Mouse (Mus musculus): ENCODE measurements around the gene Tspan18. TPM values are rescaled to one million over a fixed set of nuclear protein-coding genes. Genes with fewer than 3 reads are reported as not detected.

Gene Tspan18
- polyA plus RNA-seq, 1 experiment from 2014 or later: 27.8 TPM

DNA sequence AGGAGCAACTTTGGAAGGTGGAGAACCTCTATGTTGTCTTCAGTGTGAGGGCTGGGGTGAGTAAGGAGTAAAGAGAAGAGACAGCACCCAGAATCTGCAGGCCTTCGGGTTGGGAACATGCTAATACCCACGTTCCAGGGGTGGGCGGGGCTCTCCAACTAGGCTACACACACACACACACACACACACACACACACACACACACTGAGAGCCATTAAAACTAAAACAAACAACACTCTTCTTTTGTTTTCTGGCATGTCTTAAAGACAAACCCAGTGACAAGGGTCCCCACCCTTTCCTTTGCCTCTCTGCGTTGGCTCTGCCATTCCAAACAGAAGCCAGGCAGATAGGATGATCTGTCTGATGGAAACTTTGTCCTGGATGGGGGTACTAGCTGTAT lies 2.0 kb downstream of the Tspan18 start:
- Histone ChIP-seq H3K4me3 (replicated peaks; ENCODE audit: low read depth, low read length) (peak overlapping the region; percentile 70; the same call in 1 of the 2 replicates), H3K4me1 (ENCODE audit: control insufficient read depth, insufficient read depth, low read length) (peaks cover 34% of the 10 kb centered on the region), H3K9ac (replicated peaks; ENCODE audit: low read length) (no peak overlapping the region), H3K4me2 (ENCODE audit: low read length) (peak overlapping the region; percentile 99), H3K36me3 (ENCODE audit: control insufficient read depth, insufficient read depth, low read length) (no peaks in the 10 kb centered on the region), H3K27me3 (ENCODE audit: control insufficient read depth, insufficient read depth, low read length) (no peaks in the 10 kb centered on the region), H3K9me3 (ENCODE audit: control insufficient read depth, low read length) (no peaks in the 10 kb centered on the region), H3K27ac (replicated peaks; ENCODE audit: low read depth, low read length) (no peak overlapping the region)
- DNase-seq (no peak), ATAC-seq (ENCODE audit: low FRiP score, low TSS enrichment) (no peak)
- 72% methylated on average over 4 of the region's 4 CpGs for WGBS

DNA sequence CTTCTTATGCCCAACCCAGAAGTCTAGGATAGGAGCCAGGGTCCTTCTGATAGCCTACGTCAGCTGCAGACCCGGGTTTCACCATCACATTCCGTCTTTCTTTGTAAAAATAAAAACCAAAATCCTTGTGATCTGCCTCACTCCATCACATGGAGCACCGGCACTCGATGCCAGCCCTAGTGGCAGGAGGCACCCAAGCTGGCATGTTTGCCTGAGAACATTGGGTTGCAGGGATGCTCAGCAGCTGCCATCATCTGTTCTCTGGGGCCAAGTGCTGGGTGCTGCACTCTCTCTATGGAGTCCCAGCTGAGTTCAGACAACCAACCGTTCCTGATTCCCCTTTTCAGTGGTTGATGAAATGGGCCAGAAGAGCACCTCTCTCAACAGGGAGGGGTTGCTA lies 3.2 kb downstream of the Tspan18 start:
- no peak overlapping the region for H3K27ac ChIP-seq (replicated peaks; ENCODE audit: low read depth, low read length)
- 85% methylated on average over 6 of the region's 6 CpGs for WGBS
- no peak overlapping the region for H3K9ac ChIP-seq (replicated peaks; ENCODE audit: low read length)
- H3K36me3 ChIP-seq (ENCODE audit: control insufficient read depth, insufficient read depth, low read length): no peaks in the 10 kb centered on the region
- H3K4me1 ChIP-seq (ENCODE audit: control insufficient read depth, insufficient read depth, low read length): peaks cover 34% of the 10 kb centered on the region
- no peak overlapping the region for H3K4me3 ChIP-seq (replicated peaks; ENCODE audit: low read depth, low read length)
- H3K4me2 ChIP-seq (ENCODE audit: low read length): peak overlapping the region; percentile 99; the same call in 1 of the 2 replicates
- DNase-seq (no peak), ATAC-seq (ENCODE audit: low FRiP score, low TSS enrichment) (no peak)
- H3K27me3 ChIP-seq (ENCODE audit: control insufficient read depth, insufficient read depth, low read length): no peaks in the 10 kb centered on the region
- no peaks in the 10 kb centered on the region for H3K9me3 ChIP-seq (ENCODE audit: control insufficient read depth, low read length)

DNA sequence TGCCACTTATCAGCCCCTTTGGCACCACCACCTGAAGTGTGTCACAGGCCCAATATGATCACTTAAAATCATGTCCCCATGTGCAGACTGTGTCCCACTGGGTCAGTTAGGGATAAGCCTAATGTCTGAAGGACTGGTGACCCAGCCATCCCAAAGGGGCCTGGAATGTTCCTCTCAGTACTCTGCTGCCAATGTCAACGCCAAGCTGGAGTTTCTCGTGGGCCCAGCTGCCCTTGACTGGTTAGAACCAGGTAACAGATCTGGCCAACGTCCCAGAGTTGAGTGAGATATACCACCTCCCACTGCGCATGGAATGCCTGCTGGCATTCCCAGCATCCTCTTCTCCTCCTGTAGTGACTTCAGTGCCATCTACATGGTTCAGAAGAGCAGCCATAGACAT lies 5.2 kb downstream of the Tspan18 start:
- Histone ChIP-seq H3K4me3 (replicated peaks; ENCODE audit: low read depth, low read length) (no peak overlapping the region), H3K9ac (replicated peaks; ENCODE audit: low read length) (no peak overlapping the region), H3K9me3 (ENCODE audit: control insufficient read depth, low read length) (no peaks in the 10 kb centered on the region), H3K4me1 (ENCODE audit: control insufficient read depth, insufficient read depth, low read length) (peaks cover 42% of the 10 kb centered on the region), H3K4me2 (ENCODE audit: low read length) (no peak overlapping the region), H3K27ac (replicated peaks; ENCODE audit: low read depth, low read length) (no peak overlapping the region), H3K36me3 (ENCODE audit: control insufficient read depth, insufficient read depth, low read length) (no peaks in the 10 kb centered on the region), H3K27me3 (ENCODE audit: control insufficient read depth, insufficient read depth, low read length) (no peaks in the 10 kb centered on the region)
- DNase-seq (no peak), ATAC-seq (ENCODE audit: low FRiP score, low TSS enrichment) (no peak)
- 79% methylated on average over 4 of the region's 4 CpGs for WGBS

DNA sequence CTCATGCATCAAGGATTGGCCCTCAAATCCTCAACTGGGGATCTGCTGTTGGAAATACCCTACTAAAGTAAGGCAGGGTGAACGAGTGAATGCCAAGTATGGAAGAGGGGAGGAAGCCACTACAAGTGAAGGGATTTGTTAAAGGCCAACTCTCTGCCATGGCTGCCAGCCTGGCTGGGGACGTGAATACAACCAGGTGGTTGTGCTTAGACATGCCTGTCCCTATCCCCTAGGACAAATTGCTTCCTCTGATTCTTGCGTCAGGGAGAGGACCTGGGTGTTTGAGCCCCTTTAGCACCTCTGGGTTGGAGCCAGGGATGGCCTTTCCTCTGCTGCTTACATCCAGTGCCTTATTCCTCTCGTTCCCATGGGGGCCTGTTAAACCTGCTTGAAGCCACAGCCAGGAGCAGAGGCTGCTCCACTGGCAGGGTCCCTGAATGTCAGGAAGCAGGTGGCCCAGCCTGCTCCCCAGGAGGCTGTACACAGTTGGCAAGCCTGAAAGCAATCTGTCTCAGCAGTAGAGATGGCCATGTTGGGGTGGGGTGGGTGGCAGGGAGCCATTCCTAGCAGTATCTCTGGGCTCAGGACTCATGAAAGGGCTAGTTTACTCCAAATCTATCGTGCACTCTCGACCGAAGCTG lies 6.3 kb downstream of the Tspan18 start:
- no peaks in the 10 kb centered on the region for H3K9me3 ChIP-seq (ENCODE audit: control insufficient read depth, low read length)
- 78% methylated on average over 7 of the region's 7 CpGs for WGBS
- H3K27ac ChIP-seq (replicated peaks; ENCODE audit: low read depth, low read length): 0 out of 2 replicates have a peak overlapping the region, but pooled peaks have one; percentile 22
- H3K4me1 ChIP-seq (ENCODE audit: control insufficient read depth, insufficient read depth, low read length): peaks cover 38% of the 10 kb centered on the region
- 0 out of 2 replicates have a peak overlapping the region, but pooled peaks have one; percentile 2 for H3K9ac ChIP-seq (replicated peaks; ENCODE audit: low read length)
- H3K27me3 ChIP-seq (ENCODE audit: control insufficient read depth, insufficient read depth, low read length): no peaks in the 10 kb centered on the region
- DNase-seq: no peak
- ATAC-seq (ENCODE audit: low FRiP score, low TSS enrichment): no peak
- no peak overlapping the region for H3K4me3 ChIP-seq (replicated peaks; ENCODE audit: low read depth, low read length)
- H3K4me2 ChIP-seq (ENCODE audit: low read length): no peak overlapping the region
- H3K36me3 ChIP-seq (ENCODE audit: control insufficient read depth, insufficient read depth, low read length): no peaks in the 10 kb centered on the region

DNA sequence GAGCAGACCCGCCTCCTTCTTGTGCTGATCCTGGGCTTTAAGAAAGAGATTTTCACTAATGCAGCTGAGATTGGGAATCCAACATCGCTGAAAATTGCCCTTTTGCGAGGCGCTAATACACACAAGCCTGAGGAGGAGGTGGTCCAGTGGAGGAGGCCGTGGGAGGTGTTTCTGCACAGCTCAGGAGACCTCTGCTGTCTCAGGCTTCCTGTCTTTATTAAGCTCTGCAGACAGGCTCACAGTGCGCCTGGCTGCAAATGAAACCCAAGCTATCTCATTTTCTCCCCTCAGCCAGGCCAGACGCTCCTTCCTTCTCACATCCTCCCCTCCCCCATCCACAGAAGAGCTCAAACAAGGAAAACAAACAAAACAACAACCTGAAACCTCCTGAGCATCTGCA lies 9.6 kb downstream of the Tspan18 start:
- H3K4me1 ChIP-seq (ENCODE audit: control insufficient read depth, insufficient read depth, low read length): peaks cover 19% of the 10 kb centered on the region
- DNase-seq: peak; percentile 49

DNA sequence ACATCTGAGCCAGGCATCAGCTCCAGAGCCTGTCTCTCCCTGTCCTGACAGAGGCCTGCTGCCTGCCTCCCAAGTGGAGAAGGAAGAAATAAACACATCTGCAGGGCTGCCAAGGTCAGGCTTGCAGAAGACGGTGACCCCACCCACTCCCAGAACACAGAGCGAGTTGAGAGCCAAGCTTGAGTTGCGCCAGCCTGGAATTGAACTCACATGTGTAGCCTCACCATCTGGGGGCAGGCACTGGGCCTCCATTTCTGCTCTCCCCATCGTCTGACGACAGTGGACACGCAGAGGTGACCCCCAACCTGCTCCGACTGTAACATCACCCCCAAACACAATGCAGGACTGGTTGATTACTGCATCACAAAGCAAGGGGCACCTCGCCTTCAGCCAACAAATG lies 12.4 kb downstream of the Tspan18 start:
- ATAC-seq (ENCODE audit: low FRiP score, low TSS enrichment) (no peak), DNase-seq (no peak)
- Histone ChIP-seq H3K27me3 (ENCODE audit: control insufficient read depth, insufficient read depth, low read length) (no peaks in the 10 kb centered on the region), H3K27ac (replicated peaks; ENCODE audit: low read depth, low read length) (no peak overlapping the region), H3K4me3 (replicated peaks; ENCODE audit: low read depth, low read length) (no peak overlapping the region), H3K36me3 (ENCODE audit: control insufficient read depth, insufficient read depth, low read length) (no peaks in the 10 kb centered on the region), H3K4me2 (ENCODE audit: low read length) (no peak overlapping the region), H3K9me3 (ENCODE audit: control insufficient read depth, low read length) (no peaks in the 10 kb centered on the region), H3K9ac (replicated peaks; ENCODE audit: low read length) (no peak overlapping the region), H3K4me1 (ENCODE audit: control insufficient read depth, insufficient read depth, low read length) (peaks cover 37% of the 10 kb centered on the region)
- WGBS: 77% methylated on average over 8 of the region's 8 CpGs

More for the DNA sequence above, 9.6 kb downstream of the Tspan18 start:
- H3K4me2 ChIP-seq (ENCODE audit: low read length): no peak overlapping the region
- H3K9me3 ChIP-seq (ENCODE audit: control insufficient read depth, low read length): no peaks in the 10 kb centered on the region
- no peak overlapping the region for H3K9ac ChIP-seq (replicated peaks; ENCODE audit: low read length)
- 45% methylated on average over 7 of the region's 7 CpGs for WGBS
- H3K27ac ChIP-seq (replicated peaks; ENCODE audit: low read depth, low read length): peak overlapping the region; percentile 54
- H3K4me3 ChIP-seq (replicated peaks; ENCODE audit: low read depth, low read length): no peak overlapping the region
- no peak for ATAC-seq (ENCODE audit: low FRiP score, low TSS enrichment)
- H3K36me3 ChIP-seq (ENCODE audit: control insufficient read depth, insufficient read depth, low read length): no peaks in the 10 kb centered on the region
- H3K27me3 ChIP-seq (ENCODE audit: control insufficient read depth, insufficient read depth, low read length): no peaks in the 10 kb centered on the region

DNA sequence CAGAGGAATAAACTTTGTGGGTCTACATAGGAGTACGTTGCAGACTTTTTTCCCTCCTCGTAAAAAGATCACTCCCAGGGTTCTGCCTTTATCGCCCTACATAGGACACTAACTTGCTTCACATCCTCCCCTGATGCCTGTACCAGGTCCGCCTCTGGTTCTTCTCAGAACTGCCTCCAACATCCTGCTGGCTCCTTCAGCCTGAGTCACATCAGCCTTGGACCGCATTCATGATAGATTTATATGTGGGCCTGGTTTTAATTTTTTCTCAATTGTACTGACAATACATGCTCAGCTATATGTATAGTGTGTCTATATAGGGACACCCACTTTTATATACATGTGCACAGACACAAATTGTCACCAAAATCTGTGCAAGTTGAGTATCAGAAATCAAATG lies 14.0 kb downstream of the Tspan18 start:
- peaks cover 39% of the 10 kb centered on the region for H3K4me1 ChIP-seq (ENCODE audit: control insufficient read depth, insufficient read depth, low read length)

DNA sequence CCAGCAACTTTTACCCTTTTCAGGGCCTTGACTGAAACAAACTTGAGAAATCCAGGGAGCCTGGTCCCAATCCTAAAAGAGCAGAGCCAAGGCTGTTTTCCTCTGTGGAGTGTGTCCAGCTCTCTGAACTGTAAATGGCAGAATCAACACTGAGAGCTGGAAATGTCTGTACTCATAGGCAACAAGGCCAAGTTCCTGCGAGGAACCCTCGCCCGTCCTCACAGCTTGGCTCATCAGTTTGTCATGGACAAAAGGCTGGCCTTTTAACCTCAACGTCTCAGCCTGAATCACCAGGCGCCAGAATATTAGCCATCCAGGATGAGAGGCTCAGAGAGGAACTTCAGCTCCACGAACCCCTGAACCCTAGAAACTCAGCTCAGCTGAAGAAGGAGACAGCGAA lies 14.7 kb downstream of the Tspan18 start:
- H3K4me1 ChIP-seq (ENCODE audit: control insufficient read depth, insufficient read depth, low read length): peaks cover 40% of the 10 kb centered on the region
- no peak for DNase-seq

More for the DNA sequence above, 14.0 kb downstream of the Tspan18 start:
- no peak for ATAC-seq (ENCODE audit: low FRiP score, low TSS enrichment)
- no peak for DNase-seq
- H3K36me3 ChIP-seq (ENCODE audit: control insufficient read depth, insufficient read depth, low read length): no peaks in the 10 kb centered on the region
- H3K9me3 ChIP-seq (ENCODE audit: control insufficient read depth, low read length): no peaks in the 10 kb centered on the region
- H3K4me2 ChIP-seq (ENCODE audit: low read length): no peak overlapping the region
- H3K9ac ChIP-seq (replicated peaks; ENCODE audit: low read length): no peak overlapping the region
- H3K27me3 ChIP-seq (ENCODE audit: control insufficient read depth, insufficient read depth, low read length): no peaks in the 10 kb centered on the region
- H3K27ac ChIP-seq (replicated peaks; ENCODE audit: low read depth, low read length): no peak overlapping the region
- no peak overlapping the region for H3K4me3 ChIP-seq (replicated peaks; ENCODE audit: low read depth, low read length)
- WGBS: 85% methylated on average over 5 of the region's 5 CpGs

DNA sequence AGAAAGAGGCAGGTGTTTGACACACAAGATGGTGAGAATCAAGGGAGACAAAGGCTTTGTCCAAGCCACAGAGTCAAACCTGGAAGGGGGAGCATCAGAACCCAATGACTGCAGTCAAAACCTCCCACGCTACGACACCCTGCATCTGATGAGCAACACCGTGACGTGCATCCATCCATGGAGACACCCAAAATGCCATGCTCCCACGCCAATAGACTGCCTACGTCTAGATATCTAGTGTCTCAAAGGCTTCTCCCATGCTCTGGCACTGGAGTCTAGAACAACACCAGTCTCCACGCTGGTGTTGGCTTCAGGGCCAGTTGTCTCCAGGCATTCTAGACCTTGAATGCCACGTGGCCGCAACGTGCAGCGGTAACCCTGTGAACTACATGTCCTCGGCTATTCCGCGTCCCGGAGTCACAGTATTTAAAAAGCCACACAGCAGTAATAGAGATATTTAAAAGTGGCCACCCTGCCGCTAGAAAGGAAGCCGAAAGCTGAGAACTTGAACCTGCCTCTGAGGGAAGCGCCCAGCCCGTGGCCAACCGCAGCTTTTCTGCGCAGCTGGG lies 15.4 kb downstream of the Tspan18 start:
- H3K27ac ChIP-seq (replicated peaks; ENCODE audit: low read depth, low read length): peak overlapping the region; percentile 37; the same call in 1 of the 2 replicates
- peaks cover 44% of the 10 kb centered on the region for H3K4me1 ChIP-seq (ENCODE audit: control insufficient read depth, insufficient read depth, low read length)
- 72% methylated on average over 21 of the region's 21 CpGs for WGBS

More for the DNA sequence above, 14.7 kb downstream of the Tspan18 start:
- H3K36me3 ChIP-seq (ENCODE audit: control insufficient read depth, insufficient read depth, low read length): no peaks in the 10 kb centered on the region
- ATAC-seq (ENCODE audit: low FRiP score, low TSS enrichment): no peak
- H3K4me3 ChIP-seq (replicated peaks; ENCODE audit: low read depth, low read length): no peak overlapping the region
- no peak overlapping the region for H3K4me2 ChIP-seq (ENCODE audit: low read length)
- WGBS: 47% methylated on average over 7 of the region's 7 CpGs
- H3K9ac ChIP-seq (replicated peaks; ENCODE audit: low read length): no peak overlapping the region
- no peaks in the 10 kb centered on the region for H3K9me3 ChIP-seq (ENCODE audit: control insufficient read depth, low read length)
- no peak overlapping the region for H3K27ac ChIP-seq (replicated peaks; ENCODE audit: low read depth, low read length)
- no peaks in the 10 kb centered on the region for H3K27me3 ChIP-seq (ENCODE audit: control insufficient read depth, insufficient read depth, low read length)

More for the DNA sequence above, 15.4 kb downstream of the Tspan18 start:
- H3K4me2 ChIP-seq (ENCODE audit: low read length): no peak overlapping the region
- H3K4me3 ChIP-seq (replicated peaks; ENCODE audit: low read depth, low read length): no peak overlapping the region
- no peak for DNase-seq
- ATAC-seq (ENCODE audit: low FRiP score, low TSS enrichment): no peak
- H3K9ac ChIP-seq (replicated peaks; ENCODE audit: low read length): no peak overlapping the region
- H3K36me3 ChIP-seq (ENCODE audit: control insufficient read depth, insufficient read depth, low read length): no peaks in the 10 kb centered on the region
- no peaks in the 10 kb centered on the region for H3K27me3 ChIP-seq (ENCODE audit: control insufficient read depth, insufficient read depth, low read length)
- H3K9me3 ChIP-seq (ENCODE audit: control insufficient read depth, low read length): no peaks in the 10 kb centered on the region

All from midbrain, embryonic 14.5 days (tissue).